Mouse (Mus musculus) common myeloid progenitor, adult 5-6 weeks (primary cell): Measurements from ENCODE around the gene Atp6v0a4. TPM values are rescaled to one million over a fixed set of nuclear protein-coding genes. Genes with fewer than 3 reads are reported as not detected.

Experiments used
- ATAC-seq: replicated peaks from 2 replicates; pipeline ENCODE4 v1.8.0; 2016; ENCODE audit warnings: low read depth, mild to moderate bottlenecking, moderate TSS enrichment, inconsistent platforms; ENCODE audit not compliant: poor library complexity, severe bottlenecking
- total RNA-seq: library from RNA; stranded (forward); fragments of 200-1000, 187-1606 nt; gene quantifications from 2 replicates; pipeline ENCODE4 v1.2.3, GENCODE M21; 2017

Atp6v0a4 gene
- total RNA-seq, 1 experiment from 2014 or later: 0.46 TPM

DNA sequence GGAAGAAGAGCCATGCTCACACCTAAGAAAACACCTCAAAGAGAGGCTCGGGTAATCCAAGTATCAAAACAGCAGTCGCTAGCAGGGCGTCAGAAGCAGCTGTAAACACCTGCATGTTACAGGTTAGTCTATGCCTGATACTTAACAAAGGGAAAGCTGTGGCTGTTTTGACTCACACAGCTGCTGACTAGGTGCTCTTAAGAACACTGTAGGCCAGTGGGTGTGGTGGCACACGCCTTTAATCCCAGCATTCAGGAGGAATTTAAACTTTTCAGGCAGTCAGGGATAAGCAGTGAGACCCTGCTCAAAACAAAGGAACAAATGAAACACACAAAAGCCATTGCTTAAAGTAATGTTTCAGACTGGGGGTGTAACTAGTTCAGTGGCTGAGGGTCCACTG is 41.2 kb downstream of the Atp6v0a4 start:
- no peak for ATAC-seq

- ATAC-seq: no peak
These were observed 42.6 kb downstream of the Atp6v0a4 start for GRCm38 (mm10) chr6:38081727-38082341.

- ATAC-seq: no peak
These were observed 44.0 kb downstream of the Atp6v0a4 start for GRCm38 (mm10) chr6:38080364-38080763.

DNA sequence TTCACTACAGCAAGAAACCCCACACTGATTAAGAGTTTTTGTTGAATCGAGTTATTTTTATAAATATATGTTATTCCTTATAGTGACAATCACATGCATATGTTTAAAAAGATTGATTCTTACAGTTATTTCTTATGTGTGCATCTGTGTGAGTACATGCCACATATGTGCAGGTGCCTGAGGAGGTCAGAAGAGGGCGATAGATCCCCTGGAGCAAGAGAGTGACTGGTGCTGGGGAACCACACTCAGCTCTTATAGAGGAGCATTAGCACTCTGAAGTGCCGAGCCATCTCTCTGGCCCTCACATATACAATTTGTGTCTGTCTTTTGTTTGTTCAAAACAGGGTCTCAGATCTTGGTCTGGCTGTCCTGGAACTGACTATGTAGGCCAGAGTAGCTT is 50.8 kb downstream of the Atp6v0a4 start:
- ATAC-seq: no peak

- ATAC-seq: no peak
These were observed 52.1 kb downstream of the Atp6v0a4 start for GRCm38 (mm10) chr6:38072137-38072796.

GRCm38 (mm10) chr6:38071256-38071655 is 53.1 kb downstream of the Atp6v0a4 start:
- no peak for ATAC-seq

DNA sequence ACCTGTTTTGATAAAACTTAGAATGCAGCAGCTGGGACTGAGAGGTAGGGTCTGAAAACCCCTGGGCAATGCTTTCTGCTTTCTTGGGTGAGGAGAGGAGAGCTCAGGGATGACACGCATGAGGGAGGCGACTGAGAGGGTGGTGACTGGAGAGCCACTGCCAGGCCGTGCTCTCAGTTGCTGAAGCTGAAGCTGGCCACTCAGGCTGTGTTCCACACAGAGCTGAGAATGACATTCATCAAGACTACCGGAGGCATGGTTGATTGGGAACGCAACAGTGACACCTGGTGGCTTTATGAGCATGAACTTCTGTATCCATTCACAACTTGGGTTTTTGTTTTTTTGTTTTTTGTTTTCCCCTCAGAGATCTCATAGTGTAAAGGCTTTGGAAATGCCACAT is 58.2 kb downstream of the Atp6v0a4 start:
- peak; percentile 86 for ATAC-seq

DNA sequence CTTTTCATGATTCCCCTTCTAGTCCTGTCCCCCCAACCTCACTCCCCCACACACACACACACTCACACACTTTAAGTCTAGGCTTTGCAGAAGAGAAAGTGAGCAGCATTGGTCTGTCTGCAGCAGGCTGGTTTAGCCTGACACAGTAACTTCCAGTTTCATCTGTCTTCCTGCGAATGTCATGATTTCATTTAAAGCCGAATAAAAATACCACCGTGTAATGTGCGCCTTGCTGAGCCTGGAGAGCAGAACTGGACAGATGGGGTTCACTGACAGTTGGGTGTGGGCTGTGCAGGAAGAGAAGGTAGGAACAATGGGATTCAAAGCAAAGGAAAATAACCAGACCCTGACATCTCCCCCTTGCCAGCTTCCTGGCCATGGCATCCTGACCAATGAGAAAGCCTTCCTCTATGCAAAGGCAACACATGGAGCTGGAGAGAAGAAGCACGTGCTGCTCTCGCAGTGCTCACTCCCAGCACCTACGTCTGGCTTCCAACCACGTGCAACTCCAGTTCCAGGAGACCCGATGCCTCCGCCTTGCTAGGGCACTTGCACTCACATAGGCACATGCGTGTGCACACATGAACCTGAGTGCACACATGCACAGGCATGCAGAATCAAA is 58.8 kb downstream of the Atp6v0a4 start:
- ATAC-seq: peak; percentile 67

DNA sequence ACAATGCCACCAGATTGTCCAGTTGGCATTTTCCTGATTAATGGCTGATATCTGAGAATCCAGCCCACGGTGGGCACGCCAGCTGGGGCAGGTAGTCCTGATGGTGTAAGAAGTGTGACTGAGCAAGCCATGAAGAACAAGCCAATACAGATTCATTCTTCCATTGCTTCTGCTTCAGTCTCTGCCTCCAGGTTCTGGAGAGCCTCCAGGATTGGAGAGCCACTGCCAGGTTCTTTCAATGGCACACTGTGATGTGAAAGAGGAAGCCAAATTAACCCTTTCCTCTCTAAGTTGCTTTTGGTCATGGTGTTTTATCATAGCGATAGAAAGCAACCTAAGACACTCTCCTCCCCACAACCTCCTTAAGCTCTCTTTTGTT is 59.3 kb downstream of the Atp6v0a4 start:
- 0 out of 2 replicates have a peak, but pooled peaks have one; percentile 26 for ATAC-seq

- ATAC-seq: no peak
These were observed 59.8 kb downstream of the Atp6v0a4 start for GRCm38 (mm10) chr6:38064621-38065020.

DNA sequence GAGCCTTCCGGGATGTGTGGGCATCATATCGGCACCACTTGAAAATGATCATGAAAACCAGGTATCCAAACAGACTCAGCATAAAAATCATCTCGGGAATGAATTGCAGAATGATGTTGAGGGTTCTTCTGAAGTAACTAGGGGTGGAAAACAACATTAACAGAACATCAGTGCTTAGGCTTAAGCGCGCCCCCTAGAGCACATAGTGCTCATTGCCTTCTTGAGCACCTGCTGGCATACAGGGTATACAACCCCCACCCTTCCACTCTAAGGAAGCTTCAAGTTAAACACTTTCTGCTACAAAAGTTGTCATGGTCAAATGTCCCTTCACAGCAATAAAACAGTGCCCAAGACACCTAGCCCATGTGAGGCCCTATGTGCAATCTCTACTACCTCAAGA is 65.6 kb downstream of the Atp6v0a4 start:
- ATAC-seq: 0 out of 2 replicates have a peak, but pooled peaks have one; percentile 52

DNA sequence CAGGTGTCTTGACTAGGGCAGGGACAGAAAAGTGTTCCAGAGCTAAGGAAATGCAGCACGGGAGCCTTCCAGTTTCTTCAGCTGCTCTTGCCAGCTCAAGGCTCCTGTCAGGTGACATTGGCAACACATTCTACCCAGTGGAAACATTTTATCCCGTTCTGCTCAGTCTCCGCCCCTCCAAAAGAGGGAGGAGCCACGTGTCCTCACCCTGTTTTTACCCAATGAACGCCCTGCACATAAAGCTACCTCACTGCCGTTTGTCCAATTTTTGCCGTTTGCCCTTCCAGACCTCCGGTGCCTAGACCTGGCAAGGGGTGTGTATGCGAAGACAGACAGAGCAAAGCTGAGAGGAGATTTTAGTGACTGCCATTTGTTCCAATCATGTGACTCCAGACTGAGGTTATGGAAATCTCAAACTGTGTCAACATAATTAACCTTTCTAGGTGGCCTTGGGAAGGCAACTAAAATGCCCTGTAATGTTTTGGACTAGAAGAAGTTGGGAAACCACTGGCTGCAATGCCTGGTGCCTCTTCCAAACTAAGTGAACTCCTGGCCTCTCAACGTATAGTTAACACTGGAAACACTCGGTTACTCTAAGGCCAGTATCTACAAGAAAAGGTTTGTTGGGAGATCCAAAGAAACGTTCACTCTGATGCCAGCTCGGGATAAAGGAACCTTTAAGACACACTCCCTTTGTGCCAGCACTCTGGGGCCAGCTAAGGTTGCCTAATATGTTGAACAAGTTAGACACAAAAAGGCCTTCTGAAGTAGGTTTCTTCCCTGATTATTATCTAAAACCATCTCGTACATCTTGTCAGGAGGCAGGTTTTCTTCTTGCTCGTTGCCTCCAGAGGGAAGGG is 68.7 kb downstream of the Atp6v0a4 start:
- no peak for ATAC-seq

GRCm38 (mm10) chr6:38049601-38050000 is 74.8 kb downstream of the Atp6v0a4 start:
- ATAC-seq: no peak

DNA sequence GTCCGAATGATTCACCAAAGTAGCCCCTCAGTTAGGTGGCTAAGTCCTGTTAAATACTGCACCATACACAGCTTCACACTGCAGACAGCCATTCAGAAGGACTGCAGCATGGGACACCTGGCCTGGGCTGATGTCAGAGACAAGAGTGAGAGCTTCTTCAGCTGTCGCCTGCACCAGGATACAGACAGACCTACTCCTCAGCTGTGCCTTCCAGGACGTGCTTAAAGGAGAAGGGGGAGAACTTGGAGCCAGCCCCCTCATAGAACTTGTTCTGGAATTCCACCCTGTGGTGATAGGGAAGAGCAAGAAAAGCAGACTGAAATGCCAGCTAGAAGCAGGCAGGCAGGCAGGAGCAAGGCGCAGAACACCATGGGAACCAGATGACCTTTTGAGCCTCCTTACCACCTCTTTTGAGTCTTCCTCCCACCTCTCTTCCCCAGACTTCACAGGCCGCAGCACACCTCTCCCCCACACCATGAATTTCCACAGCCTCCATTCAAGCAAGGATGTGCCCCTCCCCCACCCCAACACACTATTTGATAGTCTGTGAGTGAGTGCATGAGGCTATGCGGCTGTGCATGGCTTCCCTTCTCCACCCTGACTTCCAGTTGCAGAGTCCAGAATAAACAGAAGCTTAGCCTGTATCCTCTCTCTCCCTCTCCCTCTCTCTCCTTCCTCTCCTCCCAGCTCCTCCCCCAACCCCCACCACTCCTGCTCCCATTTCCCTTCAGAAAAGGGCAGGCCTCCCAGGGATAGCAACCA is 75.4 kb downstream of the Atp6v0a4 start:
- ATAC-seq: peak; percentile 32; the same call in 1 of the 2 replicates

GRCm38 (mm10) chr6:38048003-38048402 is 76.4 kb downstream of the Atp6v0a4 start:
- 0 out of 2 replicates have a peak, but pooled peaks have one; percentile 39 for ATAC-seq

- no peak for ATAC-seq
These were observed 77.5 kb downstream of the Atp6v0a4 start, which contains the start of gene Svopl for GRCm38 (mm10) chr6:38046838-38047237. TSS of gene Svopl (minus strand) at chr6:38046996.

GRCm38 (mm10) chr6:38032801-38033566 is 91.4 kb downstream of the Atp6v0a4 start:
- no peak for ATAC-seq

GRCm38 (mm10) chr6:38031924-38032540 is 92.4 kb downstream of the Atp6v0a4 start:
- no peak for ATAC-seq
